In genomic region chr6:35252477-35253346, GRCm38 (mm10) we compare ENCODE assay signal across 8 mouse cellular contexts. TPM values are rescaled to one million over a fixed set of nuclear protein-coding genes. Genes with fewer than 3 reads are reported as not detected.
DNase-seq lines count a peak whose midpoint lies in the region; ATAC-seq and TF ChIP-seq lines count a peak whose summit lies in the region.

No protein-coding gene starts in this region.

- H3K4me2 ChIP-seq in embryonic facial prominence, embryonic 15.5 days (replicated peaks) = peak overlapping the region; percentile 61
- H3K4me2 ChIP-seq in kidney, embryonic 14.5 days (replicated peaks; ENCODE audit: low read depth, low read length) = peak overlapping the region; percentile 56
- peak overlapping the region; percentile 96 for H3K4me2 ChIP-seq in myocyte (ENCODE audit: low read depth)

- peak overlapping the region; percentile 89 for H3K27ac ChIP-seq in bone marrow, adult 2 months (ENCODE audit: control insufficient read depth, insufficient read depth, low read depth, low read length, poor library complexity)
- H3K27ac ChIP-seq in embryonic facial prominence, embryonic 15.5 days (replicated peaks) = peak overlapping the region; percentile 90
- peak overlapping the region; percentile 65 for H3K27ac ChIP-seq in kidney, embryonic 14.5 days (ENCODE audit: low read depth, low read length)
- peak overlapping the region; percentile 94 for H3K27ac ChIP-seq in liver, adult 2 months (replicated peaks; ENCODE audit: insufficient read depth, low read depth, low read length)

- under 1% methylated on average over 60 of the region's 60 CpGs for WGBS in bone marrow, adult 2 months
- under 1% methylated on average over 59 of the region's 60 CpGs for WGBS in embryonic facial prominence, embryonic 15.5 days
- WGBS in kidney, embryonic 14.5 days = under 1% methylated on average over 60 of the region's 60 CpGs
- under 1% methylated on average over 60 of the region's 60 CpGs for WGBS in liver, adult 2 months

- no peaks in the 10 kb centered on the region for H3K27me3 ChIP-seq in embryonic facial prominence, embryonic 15.5 days
- H3K27me3 ChIP-seq in kidney, embryonic 14.5 days (ENCODE audit: control insufficient read depth, insufficient read depth, low read length) = no peaks in the 10 kb centered on the region
- H3K27me3 ChIP-seq in liver, adult 2 months (ENCODE audit: control insufficient read depth, insufficient read depth, low read length) = no peaks in the 10 kb centered on the region
- no peaks in the 10 kb centered on the region for H3K27me3 ChIP-seq in myocyte (ENCODE audit: control insufficient read depth, insufficient read depth, insufficient read length)
- no peaks in the 10 kb centered on the region for H3K27me3 ChIP-seq in splenic B cell, adult 2 months (ENCODE audit: control insufficient read depth, insufficient read depth, low read length, poor library complexity, severe bottlenecking)

- ATAC-seq in embryonic facial prominence, embryonic 15.5 days (ENCODE audit: insufficient number of reproducible peaks, low FRiP score, low TSS enrichment, low read depth) = peak; percentile 91
- peak; percentile 93 for ATAC-seq in kidney, embryonic 14.5 days (ENCODE audit: low FRiP score, low TSS enrichment)

- TF ChIP-seq CTCF in bone marrow, adult 2 months (IDR thresholded peaks at IDR 0.05; ENCODE audit: control insufficient read depth, insufficient read depth, low read length) = peak; percentile 75
- peak; percentile 88 for TF ChIP-seq CTCF in liver, adult 2 months (IDR thresholded peaks at IDR 0.05; ENCODE audit: low read depth, low read length)

- H3K9me3 ChIP-seq in embryonic facial prominence, embryonic 15.5 days (replicated peaks) = no peaks in the 10 kb centered on the region
- H3K9me3 ChIP-seq in kidney, embryonic 14.5 days (ENCODE audit: control insufficient read depth, low read length) = no peaks in the 10 kb centered on the region

- peak; percentile 99 for TF ChIP-seq POLR2A in bone marrow, adult 2 months (IDR thresholded peaks at IDR 0.05; ENCODE audit: borderline replicate concordance, control insufficient read depth, low read depth, low read length)
- peak; percentile 87 for TF ChIP-seq POLR2A in liver, adult 2 months (IDR thresholded peaks at IDR 0.05; ENCODE audit: extremely low read depth, insufficient read depth, low read length)
- peak; percentile 98 for TF ChIP-seq POLR2A in myocyte (IDR thresholded peaks at IDR 0.05; ENCODE audit: insufficient read length, low read depth)

- peak; percentile 92 for DNase-seq in A20 (ENCODE audit: low read depth, low spot score)
- DNase-seq in heart, adult 9 months (ENCODE audit: low spot score in 2 of 2) = peak; percentile 84
- peak; percentile 69 for DNase-seq in liver, adult 2 months (ENCODE audit: extremely low read depth, low read depth, low spot score)
- DNase-seq in splenic B cell, adult 2 months (ENCODE audit: low read depth, low spot score) = peak; percentile 93

- H3K79me2 ChIP-seq in liver, adult 2 months (ENCODE audit: control insufficient read depth, insufficient read depth, low read length) = peaks cover 11% of the 10 kb centered on the region; the same call in 1 of the 2 replicates
- peaks cover 40% of the 10 kb centered on the region for H3K79me2 ChIP-seq in myocyte (ENCODE audit: control insufficient read depth, insufficient read depth)

- H3K4me3 ChIP-seq in bone marrow, adult 2 months (replicated peaks; ENCODE audit: control insufficient read depth, low read depth, low read length) = peak overlapping the region; percentile 57
- H3K4me3 ChIP-seq in embryonic facial prominence, embryonic 15.5 days (replicated peaks) = peak overlapping the region; percentile 80
- peak overlapping the region; percentile 86 for H3K4me3 ChIP-seq in kidney, embryonic 14.5 days (ENCODE audit: low read length)
- peak overlapping the region; percentile 88 for H3K4me3 ChIP-seq in liver, adult 2 months (ENCODE audit: insufficient read depth, low read depth, low read length)
- peak overlapping the region; percentile 38 for H3K4me3 ChIP-seq in myocyte

- no peaks in the 10 kb centered on the region; the same call in 1 of the 2 replicates for H3K36me3 ChIP-seq in embryonic facial prominence, embryonic 15.5 days
- peaks cover under 1% of the 10 kb centered on the region; the same call in 1 of the 2 replicates for H3K36me3 ChIP-seq in kidney, embryonic 14.5 days (ENCODE audit: control insufficient read depth, insufficient read depth, low read length)
- no peaks in the 10 kb centered on the region for H3K36me3 ChIP-seq in liver, adult 2 months (ENCODE audit: control insufficient read depth, insufficient read depth, low read length)
- H3K36me3 ChIP-seq in myocyte (ENCODE audit: control insufficient read depth, insufficient read depth) = no peaks in the 10 kb centered on the region
- no peaks in the 10 kb centered on the region for H3K36me3 ChIP-seq in splenic B cell, adult 2 months (ENCODE audit: control insufficient read depth, insufficient read depth, low read length, poor library complexity, severe bottlenecking)

- peak overlapping the region; percentile 75 for H3K9ac ChIP-seq in embryonic facial prominence, embryonic 15.5 days
- H3K9ac ChIP-seq in kidney, embryonic 14.5 days (ENCODE audit: low read depth, low read length) = peak overlapping the region; percentile 90
- peak overlapping the region; percentile 93 for H3K9ac ChIP-seq in liver, adult 2 months (ENCODE audit: low read depth, low read length)

- H3ac ChIP-seq in myocyte (ENCODE audit: control insufficient read depth, insufficient read length) = peak overlapping the region; percentile 38

- peaks cover 3% of the 10 kb centered on the region for H3K4me1 ChIP-seq in bone marrow, adult 2 months (ENCODE audit: control insufficient read depth, insufficient read depth, low read length)
- peaks cover 42% of the 10 kb centered on the region for H3K4me1 ChIP-seq in embryonic facial prominence, embryonic 15.5 days
- peaks cover 28% of the 10 kb centered on the region for H3K4me1 ChIP-seq in kidney, embryonic 14.5 days (ENCODE audit: control insufficient read depth, insufficient read depth, low read length)
- H3K4me1 ChIP-seq in liver, adult 2 months (ENCODE audit: control insufficient read depth, insufficient read depth, low read length) = peaks cover 26% of the 10 kb centered on the region

TF ChIP-seq in myocyte, 11 proteins besides CTCF, POLR2A, EP300 and RAD21:
- TF ChIP-seq E2F4 (IDR thresholded peaks at IDR 0.05; ENCODE audit: insufficient read depth) = no peak
- peak; percentile 67 for TF ChIP-seq USF1 (IDR thresholded peaks at IDR 0.05; ENCODE audit: low read depth)
- peak in 1 of 3 experiments; percentile 23 for TF ChIP-seq MYOD1 (IDR thresholded peaks at IDR 0.05; ENCODE audit: control insufficient read depth in 1 of 3, insufficient read length in 2 of 3, low read depth in 2 of 3)
- no peak for TF ChIP-seq REST (IDR thresholded peaks at IDR 0.05; ENCODE audit: insufficient read depth, insufficient read length)
- TF ChIP-seq MAX (IDR thresholded peaks at IDR 0.05; ENCODE audit: low read depth) = no peak
- no peak for TF ChIP-seq TCF12 (IDR thresholded peaks at IDR 0.05; ENCODE audit: insufficient read depth, poor library complexity, severe bottlenecking)
- no peak for TF ChIP-seq SRF (IDR thresholded peaks at IDR 0.05; ENCODE audit: control insufficient read depth, insufficient read length, low read depth)
- peak; percentile 98 for TF ChIP-seq POLR2AphosphoS2 (IDR thresholded peaks at IDR 0.05; ENCODE audit: insufficient read length, low read depth)
- peak in 1 of 3 experiments; percentile 16 for TF ChIP-seq MYOG (IDR thresholded peaks at IDR 0.05; ENCODE audit: control insufficient read depth in 1 of 3, insufficient read depth in 1 of 3, insufficient read length in 2 of 3, low read depth in 2 of 3)
- no peak for TF ChIP-seq TCF3 (IDR thresholded peaks at IDR 0.05; ENCODE audit: insufficient read length, low read depth)
- no peak for TF ChIP-seq CEBPB (IDR thresholded peaks at IDR 0.05; ENCODE audit: insufficient read depth, poor library complexity, severe bottlenecking)
TF ChIP-seq in myocyte: peak in this region for 4.

RNA-seq across cellular contexts. Expression of gene Slc13a4, which starts 55.2 kb away (rescaled TPM):
- not detected in 2 replicates for polyA plus RNA-seq in bone marrow, adult 2 months (2011; ENCODE audit: insufficient read depth, insufficient read length, low replicate concordance, missing spikeins)
- 0.21 and 0.47 TPM in 2 replicates for polyA plus RNA-seq in embryonic facial prominence, embryonic 15.5 days (2015; fragmentation: Nextera tagmentation; extraction: Ambion mirVana)
- polyA plus RNA-seq in kidney, embryonic 14.5 days (2014; fragmentation: Nextera tagmentation; extraction: Ambion mirVana) = 0.05 TPM in 1 of 2 replicates, not detected in the other
- total RNA-seq in liver, adult 2 months (2014; rRNA removed) = under 0.01 and 0.09 TPM in 2 replicates
- polyA plus RNA-seq in liver, adult 2 months (2012; rRNA removed) = 0.06 and 0.10 TPM in 2 replicates
- 0.04 TPM for polyA plus RNA-seq in myocyte (2012; fragmentation: generic; extraction: Trizol)

Comparison
In these comparisons a context has a peak if more than half of its experiments do, and no peak if none do; other contexts are left out.
1. Peak in every context shown above with its lines: DNase-seq, ATAC-seq, H3K4me3 ChIP-seq and H3K27ac ChIP-seq.
2. H3K4me3 ChIP-seq: peak in every context shown above with its lines; median percentile 88 in liver, adult 2 months; 86 in kidney, embryonic 14.5 days; 80 in embryonic facial prominence, embryonic 15.5 days; 57 in bone marrow, adult 2 months; 38 in myocyte.